Mouse (Mus musculus) heart, adult 2 months (tissue): ENCODE results near the gene Nsun7. TPM values are rescaled to one million over a fixed set of nuclear protein-coding genes. Genes with fewer than 3 reads are reported as not detected.

Experiments used
- DNase-seq, 2 experiments: peaks; one replicate each; pipeline ENCODE4 v3.0.0; 2021
- H3K27ac ChIP-seq: fragments of 200-600 bp; 2 replicates; pipeline ENCODE4 v1.8.1; 2022
- H3K27me3 ChIP-seq: fragments of 200-500 bp; 2 replicates; pipeline ENCODE4 v1.6.1; 2012; ENCODE audit warnings: mild to moderate bottlenecking, low read length, inconsistent platforms, mixed read lengths; ENCODE audit not compliant: control insufficient read depth, insufficient read depth
- H3K36me3 ChIP-seq: fragments of 200-500 bp; 2 replicates; pipeline ENCODE4 v1.6.1; 2012; ENCODE audit warnings: low read length, inconsistent platforms; ENCODE audit not compliant: control insufficient read depth, insufficient read depth
- H3K4me1 ChIP-seq: fragments of 200-500 bp; 2 replicates; pipeline ENCODE4 v1.6.1; 2011; ENCODE audit warnings: low read length; ENCODE audit not compliant: control insufficient read depth, insufficient read depth
- H3K4me3 ChIP-seq: fragments of 200-600 bp; 2 replicates; pipeline ENCODE4 v1.8.1; 2022
- H3K79me2 ChIP-seq: fragments of 200-500 bp; replicated peaks from 2 replicates; pipeline ENCODE4 v1.6.1; 2012; ENCODE audit warnings: mild to moderate bottlenecking, inconsistent platforms, low read length, moderate library complexity, mixed read lengths; ENCODE audit not compliant: control insufficient read depth, insufficient read depth
- H3K9ac ChIP-seq: fragments of 200-500 bp; 2 replicates; pipeline ENCODE4 v1.6.1; 2012; ENCODE audit warnings: low read depth, mild to moderate bottlenecking, control low read depth, inconsistent platforms, low read length, mixed read lengths
- CTCF ChIP-seq: fragments of 200-600 bp; IDR thresholded peaks from 2 replicates; pipeline ENCODE4 v1.8.1; 2022; ENCODE audit warnings: antibody characterized with exemption, mild to moderate bottlenecking, moderate library complexity
- EP300 ChIP-seq: fragments of 200-500 bp; IDR thresholded peaks from 2 replicates; pipeline ENCODE4 v1.6.1; 2011; ENCODE audit warnings: low read depth, low read length, control low read depth; ENCODE audit not compliant: insufficient read depth
- POLR2A ChIP-seq: fragments of 200-500 bp; IDR thresholded peaks from 2 replicates; pipeline ENCODE4 v1.6.1; 2011; ENCODE audit warnings: mild to moderate bottlenecking, low read depth, low read length, control low read depth; ENCODE audit not compliant: insufficient read depth
- WGBS: fragments of 180-500 bp; shearing (Covaris S2); methylation state at CpG from one replicate; pipeline ENCODE4 v1.1.7; 2018; 5-methylcytosine and 5-hydroxymethylcytosine counted together
- intact Hi-C: fragments of 180-260 bp; cut with DNase I; formaldehyde crosslinking; loops from one replicate; pipeline ENCODE4 v1.15.1; 2025
- long read RNA-seq: library from polyadenylated mRNA; stranded (forward); transcript quantifications from one replicate; pipeline ENCODE4 v2.0.0, GENCODE M21; 2021
- polyA plus RNA-seq: library from polyadenylated mRNA; depleted of rRNA; stranded (reverse); fragments of >200 nt; gene quantifications from 2 replicates; pipeline ENCODE4 v1.2.3, GENCODE M21; 2012; rRNA removed
- total RNA-seq, 2 experiments: library from RNA; stranded (reverse); gene quantifications; 2 replicates each; pipeline ENCODE4 v1.2.3; 2021

The Nsun7 gene
- total RNA-seq (not detected), polyA plus RNA-seq (0.12 TPM in 2 replicates)
- long read RNA-seq, partial matches to known transcripts, result 1 of 1 reads
- long read RNA-seq, other reads (novel, unspliced or antisense), result 0 of 1 reads

- H3K27ac ChIP-seq, result peak within 1 kb of the TSS; percentile 31; the same call in 1 of the 2 replicates
- intact Hi-C loops, result loop anchor here (10.0 kb wide), 1 partner anchor 405 kb away; no protein-coding TSS in a partner anchor
Observed at GRCm38 (mm10) chr5:66259756-66260448, at the start of gene Nsun7. Gene Nsun7, plus strand, starts transcription at chr5:66259897.

DNA sequence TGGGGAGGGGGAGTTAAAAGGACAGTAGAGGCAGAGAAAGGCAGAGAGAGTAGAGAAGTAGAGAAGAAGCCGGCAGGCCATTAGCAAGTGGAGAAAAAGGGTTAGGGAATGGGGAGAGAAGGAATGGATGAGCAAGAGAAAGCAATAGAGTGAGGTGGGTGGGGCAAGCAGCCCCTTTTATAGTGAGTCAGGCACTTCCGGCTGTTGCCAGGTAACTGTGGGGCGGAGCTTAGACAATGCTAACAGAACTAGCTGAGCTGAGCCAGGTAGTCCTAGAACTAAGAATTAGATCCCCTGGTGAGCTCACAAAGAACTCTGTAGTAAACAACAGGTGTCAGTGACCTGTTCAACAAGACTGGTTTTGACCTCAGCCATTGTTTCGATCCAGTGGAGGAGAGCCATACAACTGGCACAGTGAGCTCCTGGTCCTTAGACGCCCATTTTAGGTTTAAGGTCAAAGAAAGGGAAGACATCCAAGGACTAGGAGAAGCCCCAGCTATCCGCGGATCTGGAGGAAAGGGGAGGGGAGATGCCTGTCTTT, 45.2 kb upstream of the Nsun7 start:
- WGBS, result 66% methylated on average over 7 of the region's 7 CpGs
- Histone ChIP-seq H3K27me3 (no peaks in the 10 kb centered on the region), H3K9ac (no peak overlapping the region), H3K27ac (no peak overlapping the region), H3K36me3 (no peaks in the 10 kb centered on the region), H3K4me1 (no peaks in the 10 kb centered on the region), H3K79me2 (no peaks in the 10 kb centered on the region), H3K4me3 (no peak overlapping the region)
- intact Hi-C loops, result no loop called here
- TF ChIP-seq EP300 (no peak), POLR2A (no peak), CTCF (no peak)
- DNase-seq, result no peak

More at GRCm38 (mm10) chr5:66259756-66260448, at the start of gene Nsun7:
- WGBS, result 1% methylated on average over 44 of the region's 44 CpGs
- Histone ChIP-seq H3K27me3 (no peaks in the 10 kb centered on the region), H3K79me2 (no peaks in the 10 kb centered on the region), H3K9ac (peak within 1 kb of the TSS; percentile 64), H3K4me3 (peak within 1 kb of the TSS; percentile 63), H3K36me3 (no peaks in the 10 kb centered on the region), H3K4me1 (peaks cover 2% of the 10 kb centered on the region)
- DNase-seq, result peak; percentile 76 to 82
- TF ChIP-seq EP300 (no peak), CTCF (no peak), POLR2A (no peak)

DNA sequence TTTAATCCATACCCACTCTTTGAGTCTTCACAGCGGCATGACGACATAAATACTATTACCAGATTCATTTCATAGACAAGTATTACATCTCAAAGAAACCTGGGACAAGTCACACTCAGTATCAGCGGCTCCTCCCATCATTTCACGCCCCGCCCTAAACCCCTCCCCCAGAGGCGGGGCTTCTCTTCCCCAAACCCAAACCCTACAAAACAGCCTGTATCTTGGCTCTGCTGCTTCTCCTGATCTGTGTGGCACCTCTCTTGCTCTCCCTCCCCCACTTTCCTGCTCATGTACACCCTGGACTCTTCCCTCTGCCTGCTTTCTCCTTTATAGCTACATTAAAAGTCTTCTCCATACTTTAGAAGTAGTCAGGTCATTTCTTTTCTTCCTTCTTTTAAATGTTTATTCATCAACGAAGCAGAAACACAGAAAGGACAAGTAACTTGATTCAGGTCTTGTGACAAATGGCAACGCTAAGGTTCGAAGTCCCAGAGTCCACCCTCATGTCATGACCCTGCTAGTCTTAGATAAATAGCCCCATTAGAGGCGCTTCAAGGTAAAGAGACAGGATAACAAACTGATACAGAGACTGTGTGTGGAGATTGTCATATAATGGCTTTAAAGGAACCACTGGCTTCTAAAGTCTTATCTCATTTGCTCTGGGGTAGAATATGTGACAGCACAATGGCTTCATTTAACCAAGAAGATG, 44.0 kb upstream of the Nsun7 start:
- DNase-seq, result no peak
- Histone ChIP-seq H3K9ac (no peak overlapping the region), H3K79me2 (no peaks in the 10 kb centered on the region), H3K27me3 (no peaks in the 10 kb centered on the region), H3K4me1 (no peaks in the 10 kb centered on the region), H3K27ac (no peak overlapping the region), H3K4me3 (no peak overlapping the region), H3K36me3 (no peaks in the 10 kb centered on the region)
- intact Hi-C loops, result no loop called here
- TF ChIP-seq POLR2A (no peak), EP300 (no peak), CTCF (no peak)
- WGBS, result 54% methylated on average over 10 of the region's 10 CpGs

DNA sequence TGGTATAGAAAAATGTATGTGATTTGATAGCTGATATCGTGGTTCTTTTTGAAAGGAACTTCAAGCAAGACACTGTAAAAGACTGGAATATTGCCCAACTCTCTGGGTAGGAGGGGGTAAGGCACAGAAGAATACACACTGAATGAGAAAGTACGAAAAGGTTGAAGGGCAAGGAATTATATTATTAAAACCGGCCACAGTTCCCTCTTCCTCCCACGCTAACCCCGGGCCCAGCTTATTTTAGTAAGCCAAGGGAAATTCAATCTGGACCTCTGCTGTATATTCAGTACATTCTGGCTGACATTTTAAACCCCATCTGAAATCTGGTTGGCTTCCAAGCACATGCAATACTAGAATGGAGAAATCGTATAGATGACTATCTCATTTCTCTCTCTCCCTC, 40.0 kb upstream of the Nsun7 start:
- TF ChIP-seq EP300 (no peak), POLR2A (no peak), CTCF (no peak)
- Histone ChIP-seq H3K9ac (no peak overlapping the region), H3K36me3 (no peaks in the 10 kb centered on the region), H3K4me3 (no peak overlapping the region), H3K27me3 (no peaks in the 10 kb centered on the region), H3K4me1 (no peaks in the 10 kb centered on the region), H3K27ac (no peak overlapping the region), H3K79me2 (no peaks in the 10 kb centered on the region)
- DNase-seq, result no peak
- 53% methylated on average over 6 of the region's 6 CpGs for WGBS
- intact Hi-C loops, result no loop called here

DNA sequence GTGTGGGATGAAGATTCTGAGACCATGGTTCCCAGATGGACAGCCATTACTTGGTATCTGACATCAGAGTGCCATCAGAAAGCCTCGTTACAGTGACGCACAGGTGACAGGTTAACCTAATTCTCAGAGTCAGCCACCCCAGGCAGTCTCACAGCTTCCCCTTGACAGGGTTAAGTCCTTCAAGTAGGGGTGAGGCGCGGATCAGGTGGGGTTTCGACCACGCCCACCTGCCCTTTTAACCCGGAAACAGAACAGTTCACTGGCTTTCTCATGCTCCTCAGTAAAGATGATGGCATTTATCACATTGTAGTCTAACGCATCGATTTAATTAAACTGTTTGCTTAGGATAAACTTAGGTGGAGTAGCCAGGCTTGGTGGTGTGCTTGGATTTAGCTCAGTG, 39.1 kb upstream of the Nsun7 start:
- H3K27ac ChIP-seq, result no peak overlapping the region
- no peak overlapping the region for H3K4me3 ChIP-seq
- 79% methylated on average over 9 of the region's 9 CpGs for WGBS
- H3K27me3 ChIP-seq, result no peaks in the 10 kb centered on the region
- DNase-seq, result no peak
- no peaks in the 10 kb centered on the region for H3K36me3 ChIP-seq
- intact Hi-C loops, result no loop called here
- no peaks in the 10 kb centered on the region for H3K79me2 ChIP-seq
- no peak for TF ChIP-seq EP300
- TF ChIP-seq CTCF, result no peak
- TF ChIP-seq POLR2A, result no peak
- H3K4me1 ChIP-seq, result no peaks in the 10 kb centered on the region
- no peak overlapping the region for H3K9ac ChIP-seq

DNA sequence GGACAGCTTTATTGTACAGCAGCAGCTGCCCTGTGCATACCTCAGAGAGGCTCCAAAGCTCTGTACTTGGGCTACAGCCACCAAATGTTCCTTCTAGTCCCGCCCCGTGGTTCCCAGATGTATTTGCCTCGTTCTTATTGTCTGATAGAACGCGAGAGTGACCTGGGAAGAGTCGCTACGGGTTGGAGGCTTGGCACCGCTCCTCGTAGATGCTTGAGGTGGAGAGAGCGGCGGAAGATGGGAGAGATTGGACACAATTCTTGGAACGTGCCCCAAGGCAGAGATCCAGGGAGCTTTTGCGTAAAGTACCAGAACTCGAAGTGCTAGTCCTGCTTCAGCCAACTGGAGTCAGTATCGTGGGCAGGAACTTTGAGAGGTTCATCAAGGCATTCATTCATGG, 36.8 kb upstream of the Nsun7 start:
- Histone ChIP-seq H3K36me3 (no peaks in the 10 kb centered on the region), H3K27ac (no peak overlapping the region), H3K4me3 (no peak overlapping the region), H3K79me2 (no peaks in the 10 kb centered on the region), H3K27me3 (no peaks in the 10 kb centered on the region), H3K9ac (no peak overlapping the region), H3K4me1 (no peaks in the 10 kb centered on the region)
- intact Hi-C loops, result no loop called here
- TF ChIP-seq POLR2A, result no peak
- no peak for TF ChIP-seq CTCF
- no peak for TF ChIP-seq EP300
- no peak for DNase-seq
- 79% methylated on average over 15 of the region's 15 CpGs for WGBS
